Mouse (Mus musculus) heart, embryonic 12.5 days (tissue): ENCODE measurements around the gene Lpar2. TPM values are rescaled to one million over a fixed set of nuclear protein-coding genes. Genes with fewer than 3 reads are reported as not detected.
A peak's percentile ranks its signal among the peaks of the same experiment; 100 is the strongest.

Experiments used
- ATAC-seq: fragments of 200-750 bp; cut with Nextera tagmentation; 2 replicates; pipeline ENCODE4 v1.8.0; 2017; ENCODE audit warnings: moderate TSS enrichment, moderate library complexity; ENCODE audit not compliant: insufficient number of reproducible peaks, low FRiP score
- H3K27ac ChIP-seq: fragments of 300-500 bp; sonication (generic); 2 replicates; pipeline ENCODE4 v1.5.1; 2016; ENCODE audit warnings: mild to moderate bottlenecking, moderate library complexity; ENCODE audit not compliant: poor library complexity, severe bottlenecking
- H3K27me3 ChIP-seq: fragments of 300-500 bp; sonication (generic); replicated peaks from 2 replicates; pipeline ENCODE4 v1.6.1; 2016; ENCODE audit warnings: mild to moderate bottlenecking, moderate library complexity
- H3K36me3 ChIP-seq: fragments of 300-500 bp; sonication (generic); 2 replicates; pipeline ENCODE4 v1.6.1; 2016; ENCODE audit warnings: mild to moderate bottlenecking, moderate library complexity
- H3K4me1 ChIP-seq: fragments of 300-500 bp; sonication (generic); replicated peaks from 2 replicates; pipeline ENCODE4 v1.6.1; 2016; ENCODE audit warnings: mild to moderate bottlenecking
- H3K4me2 ChIP-seq: fragments of 300-500 bp; sonication (generic); 2 replicates; pipeline ENCODE4 v1.6.1; 2016; ENCODE audit warnings: mild to moderate bottlenecking, moderate library complexity
- H3K4me3 ChIP-seq: fragments of 300-500 bp; sonication (generic); 2 replicates; pipeline ENCODE4 v1.5.1; 2016; ENCODE audit warnings: mild to moderate bottlenecking
- H3K9ac ChIP-seq: fragments of 300-500 bp; sonication (generic); 2 replicates; pipeline ENCODE4 v1.6.1; 2016; ENCODE audit warnings: mild to moderate bottlenecking, moderate library complexity
- H3K9me3 ChIP-seq: fragments of 300-500 bp; sonication (generic); replicated peaks from 2 replicates; pipeline ENCODE4 v1.6.1; 2016; ENCODE audit warnings: mild to moderate bottlenecking, moderate library complexity
- WGBS: fragments of 180-500 bp; shearing (Covaris S2); methylation state at CpG from one replicate; pipeline ENCODE4 v1.1.7; 2016; 5-methylcytosine and 5-hydroxymethylcytosine counted together
- polyA plus RNA-seq: library from polyadenylated mRNA; unstranded; fragments of >200 nt; fragmentation: Nextera tagmentation; extraction: Ambion mirVana; gene quantifications from 2 replicates; pipeline ENCODE4 v1.2.1, GENCODE M21; 2016

Lpar2 gene
- polyA plus RNA-seq, 1 experiment from 2014 or later, result 0.36 TPM

GRCm38 (mm10) chr8:69867696-69868326, 45.6 kb downstream of the Lpar2 start:
- H3K4me3 ChIP-seq, result no peak overlapping the region
- H3K27ac ChIP-seq, result no peak overlapping the region
- H3K27me3 ChIP-seq, result peaks cover 14% of the 10 kb centered on the region
- H3K4me1 ChIP-seq, result no peaks in the 10 kb centered on the region
- no peaks in the 10 kb centered on the region for H3K36me3 ChIP-seq
- no peaks in the 10 kb centered on the region for H3K9me3 ChIP-seq
- H3K9ac ChIP-seq, result peak overlapping the region; percentile 9; the same call in 1 of the 2 replicates
- WGBS, result 60% methylated on average over 5 of the region's 5 CpGs
- ATAC-seq, result no peak
- H3K4me2 ChIP-seq, result no peak overlapping the region

GRCm38 (mm10) chr8:69870003-69870765, 48.0 kb downstream of the Lpar2 start:
- ATAC-seq, result no peak
- WGBS, result 79% methylated on average over 11 of the region's 11 CpGs

GRCm38 (mm10) chr8:69870907-69871306, 48.7 kb downstream of the Lpar2 start:
- no peak overlapping the region for H3K4me2 ChIP-seq
- H3K36me3 ChIP-seq, result no peaks in the 10 kb centered on the region
- H3K27me3 ChIP-seq, result peaks cover 22% of the 10 kb centered on the region
- 76% methylated on average over 6 of the region's 6 CpGs for WGBS
- H3K4me3 ChIP-seq, result no peak overlapping the region
- no peak overlapping the region for H3K9ac ChIP-seq
- H3K4me1 ChIP-seq, result peaks cover 6% of the 10 kb centered on the region; the same call in 1 of the 2 replicates
- ATAC-seq, result no peak
- H3K9me3 ChIP-seq, result no peaks in the 10 kb centered on the region
- H3K27ac ChIP-seq, result no peak overlapping the region

More at GRCm38 (mm10) chr8:69870003-69870765, 48.0 kb downstream of the Lpar2 start:
- peaks cover 6% of the 10 kb centered on the region; the same call in 1 of the 2 replicates for H3K4me1 ChIP-seq
- H3K9ac ChIP-seq, result no peak overlapping the region
- H3K36me3 ChIP-seq, result no peaks in the 10 kb centered on the region
- no peaks in the 10 kb centered on the region for H3K9me3 ChIP-seq
- no peak overlapping the region for H3K4me3 ChIP-seq
- no peak overlapping the region for H3K27ac ChIP-seq
- peaks cover 22% of the 10 kb centered on the region for H3K27me3 ChIP-seq
- no peak overlapping the region for H3K4me2 ChIP-seq

GRCm38 (mm10) chr8:69874155-69874554, 51.9 kb downstream of the Lpar2 start:
- peaks cover 40% of the 10 kb centered on the region for H3K27me3 ChIP-seq
- 12% methylated on average over 9 of the region's 9 CpGs for WGBS

GRCm38 (mm10) chr8:69874654-69875053, 52.4 kb downstream of the Lpar2 start:
- H3K9ac ChIP-seq, result no peak overlapping the region
- WGBS, result 70% methylated on average over 13 of the region's 13 CpGs
- no peaks in the 10 kb centered on the region for H3K36me3 ChIP-seq
- no peak for ATAC-seq
- no peaks in the 10 kb centered on the region for H3K9me3 ChIP-seq
- H3K27me3 ChIP-seq, result peaks cover 45% of the 10 kb centered on the region
- peaks cover 6% of the 10 kb centered on the region; the same call in 1 of the 2 replicates for H3K4me1 ChIP-seq
- no peak overlapping the region for H3K27ac ChIP-seq
- no peak overlapping the region for H3K4me3 ChIP-seq
- H3K4me2 ChIP-seq, result no peak overlapping the region

More at GRCm38 (mm10) chr8:69874155-69874554, 51.9 kb downstream of the Lpar2 start:
- Histone ChIP-seq H3K36me3 (no peaks in the 10 kb centered on the region), H3K9ac (no peak overlapping the region), H3K4me2 (no peak overlapping the region), H3K27ac (no peak overlapping the region), H3K4me3 (no peak overlapping the region), H3K9me3 (no peaks in the 10 kb centered on the region), H3K4me1 (peaks cover 6% of the 10 kb centered on the region; the same call in 1 of the 2 replicates)
- no peak for ATAC-seq

- H3K4me2 ChIP-seq, result no peak overlapping the region
- no peak for ATAC-seq
Observed at GRCm38 (mm10) chr8:69876097-69876496, 53.9 kb downstream of the Lpar2 start.

GRCm38 (mm10) chr8:69876967-69877366, 54.7 kb downstream of the Lpar2 start:
- Histone ChIP-seq H3K27me3 (peaks cover 59% of the 10 kb centered on the region), H3K36me3 (no peaks in the 10 kb centered on the region)
- WGBS, result 71% methylated on average over 10 of the region's 10 CpGs

More at GRCm38 (mm10) chr8:69876097-69876496, 53.9 kb downstream of the Lpar2 start:
- WGBS, result 43% methylated on average over 10 of the region's 10 CpGs
- Histone ChIP-seq H3K9ac (no peak overlapping the region), H3K9me3 (no peaks in the 10 kb centered on the region), H3K4me3 (no peak overlapping the region), H3K4me1 (peaks cover 8% of the 10 kb centered on the region), H3K27me3 (peaks cover 56% of the 10 kb centered on the region), H3K27ac (no peak overlapping the region), H3K36me3 (no peaks in the 10 kb centered on the region)

GRCm38 (mm10) chr8:69877396-69877795, 55.2 kb downstream of the Lpar2 start:
- Histone ChIP-seq H3K27ac (no peak overlapping the region), H3K27me3 (peaks cover 64% of the 10 kb centered on the region), H3K9me3 (peaks cover 9% of the 10 kb centered on the region), H3K4me3 (no peak overlapping the region), H3K9ac (no peak overlapping the region), H3K4me1 (peaks cover 18% of the 10 kb centered on the region), H3K4me2 (no peak overlapping the region), H3K36me3 (no peaks in the 10 kb centered on the region)
- no peak for ATAC-seq
- 78% methylated on average over 4 of the region's 4 CpGs for WGBS

More at GRCm38 (mm10) chr8:69876967-69877366, 54.7 kb downstream of the Lpar2 start:
- Histone ChIP-seq H3K4me2 (no peak overlapping the region), H3K27ac (no peak overlapping the region), H3K9me3 (peaks cover 8% of the 10 kb centered on the region), H3K4me1 (peaks cover 16% of the 10 kb centered on the region), H3K9ac (no peak overlapping the region), H3K4me3 (no peak overlapping the region)
- no peak for ATAC-seq

- 68% methylated on average over 3 of the region's 3 CpGs for WGBS
- no peak for ATAC-seq
- Histone ChIP-seq H3K9me3 (peaks cover 9% of the 10 kb centered on the region), H3K4me3 (no peak overlapping the region), H3K36me3 (no peaks in the 10 kb centered on the region), H3K4me1 (peaks cover 18% of the 10 kb centered on the region), H3K27ac (no peak overlapping the region), H3K4me2 (no peak overlapping the region), H3K9ac (no peak overlapping the region), H3K27me3 (peaks cover 70% of the 10 kb centered on the region)
Observed at GRCm38 (mm10) chr8:69877992-69878391, 55.8 kb downstream of the Lpar2 start.

- Histone ChIP-seq H3K4me3 (no peak overlapping the region), H3K27ac (no peak overlapping the region), H3K4me1 (peaks cover 13% of the 10 kb centered on the region), H3K36me3 (no peaks in the 10 kb centered on the region), H3K27me3 (peaks cover 81% of the 10 kb centered on the region), H3K9ac (no peak overlapping the region), H3K9me3 (peaks cover 9% of the 10 kb centered on the region), H3K4me2 (no peak overlapping the region)
- no peak for ATAC-seq
- WGBS, result 62% methylated on average over 8 of the region's 8 CpGs
Observed at GRCm38 (mm10) chr8:69879678-69880077, 57.4 kb downstream of the Lpar2 start.
